Mouse (Mus musculus): ENCODE data around the gene Vmn1r19.

- no peak for TF ChIP-seq ETS1 (conservative IDR thresholded peaks at IDR 0.05; ENCODE audit: low read depth, low read length)
- no peak for TF ChIP-seq POLR2A (IDR thresholded peaks at IDR 0.05; ENCODE audit: low read depth, low read length)
- TF ChIP-seq USF1 (IDR thresholded peaks at IDR 0.05; ENCODE audit: low read depth, low read length): no peak
- no peak for TF ChIP-seq POLR2AphosphoS2 (IDR thresholded peaks at IDR 0.05; ENCODE audit: low read depth, low read length)
- TF ChIP-seq CTCF (conservative IDR thresholded peaks at IDR 0.05 in 1 of 2, IDR thresholded peaks at IDR 0.05 in 1 of 2; ENCODE audit: low read depth in 2 of 2, low read length in 2 of 2): peak in 1 of 2 experiments; percentile 63; a peak in 2 of 4 replicates
- TF ChIP-seq EP300 (IDR thresholded peaks at IDR 0.05; ENCODE audit: low read length): no peak
- no peak for TF ChIP-seq IRF4 (IDR thresholded peaks at IDR 0.05; ENCODE audit: low read depth, low read length)
- TF ChIP-seq E2F4 (IDR thresholded peaks at IDR 0.05; ENCODE audit: insufficient replicate concordance, low read depth, low read length): no peak
- TF ChIP-seq CHD2 (IDR thresholded peaks at IDR 0.05; ENCODE audit: low read length): no peak
- TF ChIP-seq MXI1 (IDR thresholded peaks at IDR 0.05; ENCODE audit: low read depth, low read length): no peak
- no peak for TF ChIP-seq SIN3A (IDR thresholded peaks at IDR 0.05; ENCODE audit: low read length)
- TF ChIP-seq USF2 (conservative IDR thresholded peaks at IDR 0.05; ENCODE audit: low read depth, low read length): no peak
Observed at GRCm38 (mm10) chr6:57431196-57431595, 27.6 kb downstream of the Vmn1r19 start.

All from CH12.LX (cell line).